Mouse (Mus musculus): ENCODE measurements around the gene Cplx2.

Gene Cplx2

GRCm38 (mm10) chr13:54403224-54404070 is 32.3 kb downstream of the Cplx2 start:
- no peak for DNase-seq (ENCODE audit: low read depth, low spot score)

GRCm38 (mm10) chr13:54404205-54404604 is 33.1 kb downstream of the Cplx2 start:
- DNase-seq (ENCODE audit: low read depth, low spot score), result no peak

GRCm38 (mm10) chr13:54405805-54406204 is 34.7 kb downstream of the Cplx2 start:
- DNase-seq (ENCODE audit: low read depth, low spot score), result no peak

GRCm38 (mm10) chr13:54411656-54412055 is 40.5 kb downstream of the Cplx2 start:
- DNase-seq (ENCODE audit: low read depth, low spot score), result no peak

- DNase-seq (ENCODE audit: low read depth, low spot score), result no peak
These were observed 41.1 kb downstream of the Cplx2 start for GRCm38 (mm10) chr13:54412236-54412635.

- no peak for DNase-seq (ENCODE audit: low read depth, low spot score)
These were observed 41.6 kb downstream of the Cplx2 start for GRCm38 (mm10) chr13:54412721-54413120.

GRCm38 (mm10) chr13:54415059-54415458 is 43.9 kb downstream of the Cplx2 start:
- no peak for DNase-seq (ENCODE audit: low read depth, low spot score)

GRCm38 (mm10) chr13:54418781-54419327 is 47.7 kb downstream of the Cplx2 start:
- DNase-seq (ENCODE audit: low read depth, low spot score), result no peak

GRCm38 (mm10) chr13:54420226-54420625 is 49.1 kb downstream of the Cplx2 start:
- no peak for DNase-seq (ENCODE audit: low read depth, low spot score)

GRCm38 (mm10) chr13:54425269-54425668 is 54.1 kb downstream of the Cplx2 start:
- DNase-seq (ENCODE audit: low read depth, low spot score), result no peak

- no peak for DNase-seq (ENCODE audit: low read depth, low spot score)
These were observed 55.9 kb downstream of the Cplx2 start for GRCm38 (mm10) chr13:54426781-54427655.

- DNase-seq (ENCODE audit: low read depth, low spot score), result no peak
These were observed 57.6 kb downstream of the Cplx2 start for GRCm38 (mm10) chr13:54428771-54429170.

GRCm38 (mm10) chr13:54430051-54430450 is 58.9 kb downstream of the Cplx2 start:
- DNase-seq (ENCODE audit: low read depth, low spot score), result no peak

GRCm38 (mm10) chr13:54431161-54431560 is 60.0 kb downstream of the Cplx2 start:
- DNase-seq (ENCODE audit: low read depth, low spot score), result no peak
